Mouse (Mus musculus): ENCODE measurements around the gene Kl. TPM values are rescaled to one million over a fixed set of nuclear protein-coding genes. Genes with fewer than 3 reads are reported as not detected.

Gene Kl
- not detected for polyA plus RNA-seq (2012; fragmentation: generic; extraction: Trizol)

GRCm38 (mm10) chr5:150952328-150952668 lies at the start of gene Kl:
Gene Kl, plus strand, starts transcription at chr5:150952607.
- H3K36me3 ChIP-seq (ENCODE audit: control insufficient read depth, insufficient read depth) = no peaks in the 10 kb centered on the region
- no peak within 1 kb of the TSS for H3ac ChIP-seq (ENCODE audit: control insufficient read depth, insufficient read length)
- H3K4me3 ChIP-seq = no peak within 1 kb of the TSS
- H3K79me2 ChIP-seq (ENCODE audit: control insufficient read depth, insufficient read depth) = no peaks in the 10 kb centered on the region
- H3K27me3 ChIP-seq (ENCODE audit: control insufficient read depth, insufficient read depth, insufficient read length) = no peaks in the 10 kb centered on the region
- no peak within 1 kb of the TSS for H3K4me2 ChIP-seq (ENCODE audit: low read depth)
- TF ChIP-seq POLR2A (IDR thresholded peaks at IDR 0.05; ENCODE audit: insufficient read length, low read depth) = no peak
- no peak for TF ChIP-seq MAX (IDR thresholded peaks at IDR 0.05; ENCODE audit: low read depth)
- TF ChIP-seq MYOG (IDR thresholded peaks at IDR 0.05; ENCODE audit: control insufficient read depth in 1 of 3, insufficient read depth in 1 of 3, insufficient read length in 2 of 3, low read depth in 2 of 3) = no peak
- no peak for TF ChIP-seq TCF12 (IDR thresholded peaks at IDR 0.05; ENCODE audit: insufficient read depth, poor library complexity, severe bottlenecking)
- no peak for TF ChIP-seq USF1 (IDR thresholded peaks at IDR 0.05; ENCODE audit: low read depth)
- TF ChIP-seq SRF (IDR thresholded peaks at IDR 0.05; ENCODE audit: control insufficient read depth, insufficient read length, low read depth) = no peak
- no peak for TF ChIP-seq REST (IDR thresholded peaks at IDR 0.05; ENCODE audit: insufficient read depth, insufficient read length)
- no peak for TF ChIP-seq POLR2AphosphoS2 (IDR thresholded peaks at IDR 0.05; ENCODE audit: insufficient read length, low read depth)
- TF ChIP-seq E2F4 (IDR thresholded peaks at IDR 0.05; ENCODE audit: insufficient read depth) = no peak
- no peak for TF ChIP-seq MYOD1 (IDR thresholded peaks at IDR 0.05; ENCODE audit: control insufficient read depth in 1 of 3, insufficient read length in 2 of 3, low read depth in 2 of 3)
- TF ChIP-seq TCF3 (IDR thresholded peaks at IDR 0.05; ENCODE audit: insufficient read length, low read depth) = no peak
- no peak for TF ChIP-seq CEBPB (IDR thresholded peaks at IDR 0.05; ENCODE audit: insufficient read depth, poor library complexity, severe bottlenecking)

- H3K79me2 ChIP-seq (ENCODE audit: control insufficient read depth, insufficient read depth) = no peaks in the 10 kb centered on the region
- no peak overlapping the region for H3K4me2 ChIP-seq (ENCODE audit: low read depth)
- no peak overlapping the region for H3K4me3 ChIP-seq
- H3K27me3 ChIP-seq (ENCODE audit: control insufficient read depth, insufficient read depth, insufficient read length) = peaks cover 5% of the 10 kb centered on the region
- no peak for TF ChIP-seq CEBPB (IDR thresholded peaks at IDR 0.05; ENCODE audit: insufficient read depth, poor library complexity, severe bottlenecking)
- TF ChIP-seq POLR2AphosphoS2 (IDR thresholded peaks at IDR 0.05; ENCODE audit: insufficient read length, low read depth) = no peak
- TF ChIP-seq MYOD1 (IDR thresholded peaks at IDR 0.05; ENCODE audit: control insufficient read depth in 1 of 3, insufficient read length in 2 of 3, low read depth in 2 of 3) = no peak
- no peak for TF ChIP-seq REST (IDR thresholded peaks at IDR 0.05; ENCODE audit: insufficient read depth, insufficient read length)
- TF ChIP-seq SRF (IDR thresholded peaks at IDR 0.05; ENCODE audit: control insufficient read depth, insufficient read length, low read depth) = no peak
- TF ChIP-seq MYOG (IDR thresholded peaks at IDR 0.05; ENCODE audit: control insufficient read depth in 1 of 3, insufficient read depth in 1 of 3, insufficient read length in 2 of 3, low read depth in 2 of 3) = no peak
- TF ChIP-seq MAX (IDR thresholded peaks at IDR 0.05; ENCODE audit: low read depth) = no peak
- TF ChIP-seq TCF12 (IDR thresholded peaks at IDR 0.05; ENCODE audit: insufficient read depth, poor library complexity, severe bottlenecking) = no peak
- TF ChIP-seq USF1 (IDR thresholded peaks at IDR 0.05; ENCODE audit: low read depth) = no peak
- no peak for TF ChIP-seq TCF3 (IDR thresholded peaks at IDR 0.05; ENCODE audit: insufficient read length, low read depth)
- no peak for TF ChIP-seq POLR2A (IDR thresholded peaks at IDR 0.05; ENCODE audit: insufficient read length, low read depth)
- no peak for TF ChIP-seq E2F4 (IDR thresholded peaks at IDR 0.05; ENCODE audit: insufficient read depth)
- H3K36me3 ChIP-seq (ENCODE audit: control insufficient read depth, insufficient read depth) = no peaks in the 10 kb centered on the region
- no peak overlapping the region for H3ac ChIP-seq (ENCODE audit: control insufficient read depth, insufficient read length)
Observed at GRCm38 (mm10) chr5:150906053-150907040, 46.1 kb upstream of the Kl start.

GRCm38 (mm10) chr5:150912156-150912555 lies 40.3 kb upstream of the Kl start:
- H3K4me2 ChIP-seq (ENCODE audit: low read depth) = no peak overlapping the region
- no peak overlapping the region for H3ac ChIP-seq (ENCODE audit: control insufficient read depth, insufficient read length)
- H3K36me3 ChIP-seq (ENCODE audit: control insufficient read depth, insufficient read depth) = no peaks in the 10 kb centered on the region
- TF ChIP-seq POLR2A (IDR thresholded peaks at IDR 0.05; ENCODE audit: insufficient read length, low read depth) = no peak
- no peak for TF ChIP-seq USF1 (IDR thresholded peaks at IDR 0.05; ENCODE audit: low read depth)
- no peak for TF ChIP-seq MAX (IDR thresholded peaks at IDR 0.05; ENCODE audit: low read depth)
- TF ChIP-seq CEBPB (IDR thresholded peaks at IDR 0.05; ENCODE audit: insufficient read depth, poor library complexity, severe bottlenecking) = no peak
- no peak for TF ChIP-seq E2F4 (IDR thresholded peaks at IDR 0.05; ENCODE audit: insufficient read depth)
- no peak for TF ChIP-seq TCF3 (IDR thresholded peaks at IDR 0.05; ENCODE audit: insufficient read length, low read depth)
- no peak for TF ChIP-seq POLR2AphosphoS2 (IDR thresholded peaks at IDR 0.05; ENCODE audit: insufficient read length, low read depth)
- TF ChIP-seq SRF (IDR thresholded peaks at IDR 0.05; ENCODE audit: control insufficient read depth, insufficient read length, low read depth) = no peak
- no peak for TF ChIP-seq TCF12 (IDR thresholded peaks at IDR 0.05; ENCODE audit: insufficient read depth, poor library complexity, severe bottlenecking)
- no peak for TF ChIP-seq REST (IDR thresholded peaks at IDR 0.05; ENCODE audit: insufficient read depth, insufficient read length)
- TF ChIP-seq MYOD1 (IDR thresholded peaks at IDR 0.05; ENCODE audit: control insufficient read depth in 1 of 3, insufficient read length in 2 of 3, low read depth in 2 of 3) = no peak
- TF ChIP-seq MYOG (IDR thresholded peaks at IDR 0.05; ENCODE audit: control insufficient read depth in 1 of 3, insufficient read depth in 1 of 3, insufficient read length in 2 of 3, low read depth in 2 of 3) = no peak
- H3K27me3 ChIP-seq (ENCODE audit: control insufficient read depth, insufficient read depth, insufficient read length) = no peaks in the 10 kb centered on the region
- H3K4me3 ChIP-seq = no peak overlapping the region
- H3K79me2 ChIP-seq (ENCODE audit: control insufficient read depth, insufficient read depth) = no peaks in the 10 kb centered on the region

GRCm38 (mm10) chr5:150912656-150913055 lies 39.8 kb upstream of the Kl start:
- Histone ChIP-seq H3ac (ENCODE audit: control insufficient read depth, insufficient read length) (no peak overlapping the region), H3K4me3 (no peak overlapping the region), H3K79me2 (ENCODE audit: control insufficient read depth, insufficient read depth) (no peaks in the 10 kb centered on the region), H3K36me3 (ENCODE audit: control insufficient read depth, insufficient read depth) (no peaks in the 10 kb centered on the region), H3K4me2 (ENCODE audit: low read depth) (no peak overlapping the region), H3K27me3 (ENCODE audit: control insufficient read depth, insufficient read depth, insufficient read length) (no peaks in the 10 kb centered on the region)
- no peak for TF ChIP-seq POLR2AphosphoS2 (IDR thresholded peaks at IDR 0.05; ENCODE audit: insufficient read length, low read depth)
- no peak for TF ChIP-seq REST (IDR thresholded peaks at IDR 0.05; ENCODE audit: insufficient read depth, insufficient read length)
- TF ChIP-seq POLR2A (IDR thresholded peaks at IDR 0.05; ENCODE audit: insufficient read length, low read depth) = no peak
- TF ChIP-seq TCF12 (IDR thresholded peaks at IDR 0.05; ENCODE audit: insufficient read depth, poor library complexity, severe bottlenecking) = no peak
- no peak for TF ChIP-seq TCF3 (IDR thresholded peaks at IDR 0.05; ENCODE audit: insufficient read length, low read depth)
- TF ChIP-seq SRF (IDR thresholded peaks at IDR 0.05; ENCODE audit: control insufficient read depth, insufficient read length, low read depth) = no peak
- TF ChIP-seq E2F4 (IDR thresholded peaks at IDR 0.05; ENCODE audit: insufficient read depth) = no peak
- no peak for TF ChIP-seq MYOD1 (IDR thresholded peaks at IDR 0.05; ENCODE audit: control insufficient read depth in 1 of 3, insufficient read length in 2 of 3, low read depth in 2 of 3)
- no peak for TF ChIP-seq MAX (IDR thresholded peaks at IDR 0.05; ENCODE audit: low read depth)
- no peak for TF ChIP-seq MYOG (IDR thresholded peaks at IDR 0.05; ENCODE audit: control insufficient read depth in 1 of 3, insufficient read depth in 1 of 3, insufficient read length in 2 of 3, low read depth in 2 of 3)
- TF ChIP-seq USF1 (IDR thresholded peaks at IDR 0.05; ENCODE audit: low read depth) = no peak
